Mouse (Mus musculus) layer of hippocampus, adult 18-20 months (tissue): Measurements from ENCODE around the gene Slc22a18. TPM values are rescaled to one million over a fixed set of nuclear protein-coding genes. Genes with fewer than 3 reads are reported as not detected.

ENCODE experiments used
- total RNA-seq, 2 experiments: library from RNA; stranded (reverse); gene quantifications; 2 replicates each; pipeline ENCODE4 v1.2.3; 2021

Slc22a18 gene
- total RNA-seq, 2 experiments from 2014 or later, result 0.23 to 0.67 TPM

Other genes with a start within 250 kb of the Slc22a18 start
- gene Cdkn1c, start 12.7 kb upstream of the Slc22a18 start, total RNA-seq, result 1 to 10 TPM; 4.6 to 7.4 TPM
- not detected for gene Phlda2, start 29.4 kb downstream of the Slc22a18 start, total RNA-seq
- gene Nap1l4, start 75.4 kb downstream of the Slc22a18 start, total RNA-seq, result 100 to 1,000 TPM; 123 to 136 TPM
- gene Cars, start 126.4 kb downstream of the Slc22a18 start, total RNA-seq, result 10 to 100 TPM; 38.4 to 53.4 TPM
- under 1 TPM in 1 of 2 experiments, not detected in 1; 0.13 TPM for gene Tnfrsf26, start 155.0 kb downstream of the Slc22a18 start, total RNA-seq
- gene Tnfrsf22, start 175.9 kb downstream of the Slc22a18 start, total RNA-seq, result 1 to 10 TPM; 1.4 to 2.4 TPM
- gene Tnfrsf23, start 212.1 kb downstream of the Slc22a18 start, total RNA-seq, result under 1 TPM; 0.71 to 0.92 TPM